Mouse (Mus musculus) heart, adult 2 months (tissue): ENCODE results near the gene Cmtm8. TPM values are rescaled to one million over a fixed set of nuclear protein-coding genes. Genes with fewer than 3 reads are reported as not detected.

Source experiments
- DNase-seq, 2 experiments: peaks; one replicate each; pipeline ENCODE4 v3.0.0; 2021
- H3K27ac ChIP-seq: fragments of 200-600 bp; 2 replicates; pipeline ENCODE4 v1.8.1; 2022
- H3K27me3 ChIP-seq: fragments of 200-500 bp; 2 replicates; pipeline ENCODE4 v1.6.1; 2012; ENCODE audit warnings: mild to moderate bottlenecking, low read length, inconsistent platforms, mixed read lengths; ENCODE audit not compliant: control insufficient read depth, insufficient read depth
- H3K36me3 ChIP-seq: fragments of 200-500 bp; 2 replicates; pipeline ENCODE4 v1.6.1; 2012; ENCODE audit warnings: low read length, inconsistent platforms; ENCODE audit not compliant: control insufficient read depth, insufficient read depth
- H3K4me1 ChIP-seq: fragments of 200-500 bp; 2 replicates; pipeline ENCODE4 v1.6.1; 2011; ENCODE audit warnings: low read length; ENCODE audit not compliant: control insufficient read depth, insufficient read depth
- H3K4me3 ChIP-seq: fragments of 200-600 bp; 2 replicates; pipeline ENCODE4 v1.8.1; 2022
- H3K79me2 ChIP-seq: fragments of 200-500 bp; replicated peaks from 2 replicates; pipeline ENCODE4 v1.6.1; 2012; ENCODE audit warnings: mild to moderate bottlenecking, inconsistent platforms, low read length, moderate library complexity, mixed read lengths; ENCODE audit not compliant: control insufficient read depth, insufficient read depth
- H3K9ac ChIP-seq: fragments of 200-500 bp; 2 replicates; pipeline ENCODE4 v1.6.1; 2012; ENCODE audit warnings: low read depth, mild to moderate bottlenecking, control low read depth, inconsistent platforms, low read length, mixed read lengths
- CTCF ChIP-seq: fragments of 200-600 bp; IDR thresholded peaks from 2 replicates; pipeline ENCODE4 v1.8.1; 2022; ENCODE audit warnings: antibody characterized with exemption, mild to moderate bottlenecking, moderate library complexity
- EP300 ChIP-seq: fragments of 200-500 bp; IDR thresholded peaks from 2 replicates; pipeline ENCODE4 v1.6.1; 2011; ENCODE audit warnings: low read depth, low read length, control low read depth; ENCODE audit not compliant: insufficient read depth
- POLR2A ChIP-seq: fragments of 200-500 bp; IDR thresholded peaks from 2 replicates; pipeline ENCODE4 v1.6.1; 2011; ENCODE audit warnings: mild to moderate bottlenecking, low read depth, low read length, control low read depth; ENCODE audit not compliant: insufficient read depth
- WGBS: fragments of 180-500 bp; shearing (Covaris S2); methylation state at CpG from one replicate; pipeline ENCODE4 v1.1.7; 2018; 5-methylcytosine and 5-hydroxymethylcytosine counted together
- intact Hi-C: fragments of 180-260 bp; cut with DNase I; formaldehyde crosslinking; loops from one replicate; pipeline ENCODE4 v1.15.1; 2025
- polyA plus RNA-seq: library from polyadenylated mRNA; depleted of rRNA; stranded (reverse); fragments of >200 nt; gene quantifications from 2 replicates; pipeline ENCODE4 v1.2.3, GENCODE M21; 2012
- total RNA-seq, 2 experiments: library from RNA; stranded (reverse); gene quantifications; 2 replicates each; pipeline ENCODE4 v1.2.3; 2021

Cmtm8 gene
- total and polyA plus RNA-seq, 3 experiments, result 11.5 to 28.7 (median 11.9) TPM

DNA sequence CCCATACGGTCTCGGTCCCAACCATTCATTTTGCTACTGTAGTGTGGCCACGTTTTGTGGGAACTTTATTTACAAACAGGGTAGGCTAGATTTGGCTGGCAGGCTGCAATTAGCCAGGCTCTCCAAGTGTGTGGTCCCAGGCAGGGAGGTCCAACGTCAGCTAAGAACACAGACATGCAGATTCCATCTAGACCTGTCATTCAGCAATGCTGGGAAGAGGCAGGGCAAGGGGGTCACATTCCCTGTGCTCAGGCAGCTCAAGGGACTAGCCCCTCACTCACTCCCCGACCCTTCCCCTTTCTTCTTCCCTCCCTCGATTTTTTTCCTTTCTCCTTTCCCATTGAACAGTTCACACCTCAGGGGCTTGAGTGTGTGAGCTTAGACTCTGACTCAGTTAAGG is 45.1 kb downstream of the Cmtm8 start:
- H3K27ac ChIP-seq, result no peak overlapping the region
- H3K27me3 ChIP-seq, result no peaks in the 10 kb centered on the region
- intact Hi-C loops, result loop anchor here (1.0 to 5.0 kb wide), 4 partner anchors 88 to 288 kb away; no protein-coding TSS in a partner anchor
- peaks cover 3% of the 10 kb centered on the region for H3K4me1 ChIP-seq
- no peak for DNase-seq
- TF ChIP-seq CTCF (no peak), EP300 (no peak), POLR2A (no peak)
- 76% methylated on average over 6 of the region's 6 CpGs for WGBS
- H3K36me3 ChIP-seq, result no peaks in the 10 kb centered on the region
- no peak overlapping the region for H3K9ac ChIP-seq
- no peak overlapping the region for H3K4me3 ChIP-seq
- no peaks in the 10 kb centered on the region for H3K79me2 ChIP-seq

- intact Hi-C loops, result loop anchor here (1.0 to 5.0 kb wide), 5 partner anchors 18 to 290 kb away; no protein-coding TSS in a partner anchor
Measured at GRCm38 (mm10) chr9:114797329-114798004, 46.5 kb downstream of the Cmtm8 start.

GRCm38 (mm10) chr9:114796473-114797050 is 47.4 kb downstream of the Cmtm8 start:
- no peak overlapping the region for H3K4me3 ChIP-seq
- no peaks in the 10 kb centered on the region for H3K36me3 ChIP-seq
- H3K27me3 ChIP-seq, result no peaks in the 10 kb centered on the region
- no peak for TF ChIP-seq POLR2A
- no peak for TF ChIP-seq CTCF
- TF ChIP-seq EP300, result no peak
- no peak overlapping the region for H3K9ac ChIP-seq
- 47% methylated on average over 11 of the region's 11 CpGs for WGBS
- H3K4me1 ChIP-seq, result peaks cover 1% of the 10 kb centered on the region; the same call in 1 of the 2 replicates
- no peak for DNase-seq
- intact Hi-C loops, result loop anchor here (1.0 to 5.0 kb wide), 3 partner anchors 19 to 291 kb away; no protein-coding TSS in a partner anchor
- no peak overlapping the region for H3K27ac ChIP-seq
- no peaks in the 10 kb centered on the region for H3K79me2 ChIP-seq

More at GRCm38 (mm10) chr9:114797329-114798004, 46.5 kb downstream of the Cmtm8 start:
- Histone ChIP-seq H3K27me3 (no peaks in the 10 kb centered on the region), H3K27ac (no peak overlapping the region), H3K4me3 (no peak overlapping the region), H3K36me3 (no peaks in the 10 kb centered on the region), H3K9ac (no peak overlapping the region), H3K4me1 (peaks cover 3% of the 10 kb centered on the region), H3K79me2 (no peaks in the 10 kb centered on the region)
- DNase-seq, result peak; percentile 84
- 54% methylated on average over 11 of the region's 11 CpGs for WGBS
- TF ChIP-seq POLR2A (no peak), CTCF (no peak), EP300 (peak; percentile 93)

- Histone ChIP-seq H3K36me3 (no peaks in the 10 kb centered on the region), H3K9ac (no peak overlapping the region), H3K79me2 (no peaks in the 10 kb centered on the region), H3K27me3 (no peaks in the 10 kb centered on the region), H3K27ac (no peak overlapping the region), H3K4me3 (no peak overlapping the region), H3K4me1 (peaks cover 1% of the 10 kb centered on the region; the same call in 1 of the 2 replicates)
- intact Hi-C loops, result no loop called here
- DNase-seq, result no peak
- TF ChIP-seq CTCF (no peak), EP300 (no peak), POLR2A (no peak)
- 75% methylated on average over 4 of the region's 4 CpGs for WGBS
Measured at GRCm38 (mm10) chr9:114794491-114794890, 49.5 kb downstream of the Cmtm8 start.

DNA sequence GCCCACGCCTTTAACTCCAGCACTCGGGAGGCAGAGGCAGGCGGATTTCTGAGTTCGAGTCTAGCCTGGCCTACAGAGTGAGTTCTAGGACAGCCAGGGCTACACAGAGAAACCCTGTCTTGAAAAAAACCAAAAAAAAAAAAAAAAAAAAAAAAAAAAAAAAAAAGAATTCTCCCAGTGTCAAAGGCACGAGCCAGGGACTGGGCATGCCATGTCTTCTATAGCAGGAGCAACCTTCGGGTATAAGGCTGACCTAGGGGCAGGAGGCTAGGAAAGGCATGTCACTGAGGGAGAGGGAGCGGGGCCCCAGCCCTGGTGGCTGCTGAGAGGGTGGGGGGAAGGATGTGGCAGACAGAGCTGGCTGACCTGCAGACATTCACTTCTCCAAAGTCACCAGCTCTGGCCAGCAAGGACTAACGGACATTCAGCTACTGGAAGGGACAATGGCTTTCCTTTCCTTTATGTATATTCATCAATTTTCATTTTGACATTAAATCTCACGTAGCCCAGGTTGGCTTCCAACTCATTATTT is 50.1 kb downstream of the Cmtm8 start:
- no peak overlapping the region for H3K4me3 ChIP-seq
- peaks cover 1% of the 10 kb centered on the region; the same call in 1 of the 2 replicates for H3K4me1 ChIP-seq
- no peaks in the 10 kb centered on the region for H3K79me2 ChIP-seq
- no peaks in the 10 kb centered on the region for H3K36me3 ChIP-seq
- H3K27me3 ChIP-seq, result no peaks in the 10 kb centered on the region
- no peak overlapping the region for H3K9ac ChIP-seq
- whole genome bisulfite sequencing, result 91% methylated on average over 9 of the region's 9 CpGs
- TF ChIP-seq EP300 (no peak), CTCF (no peak), POLR2A (no peak)
- DNase-seq, result no peak
- intact Hi-C loops, result no loop called here
- no peak overlapping the region for H3K27ac ChIP-seq

GRCm38 (mm10) chr9:114789989-114790388 is 54.0 kb downstream of the Cmtm8 start:
- H3K27ac ChIP-seq, result no peak overlapping the region
- no peak overlapping the region for H3K9ac ChIP-seq
- no peaks in the 10 kb centered on the region for H3K27me3 ChIP-seq
- 80% methylated on average over 8 of the region's 8 CpGs for WGBS
- DNase-seq, result no peak
- TF ChIP-seq EP300, result no peak
- TF ChIP-seq POLR2A, result no peak
- no peaks in the 10 kb centered on the region for H3K4me1 ChIP-seq
- no peaks in the 10 kb centered on the region for H3K79me2 ChIP-seq
- no peak overlapping the region for H3K4me3 ChIP-seq
- no peaks in the 10 kb centered on the region for H3K36me3 ChIP-seq
- intact Hi-C loops, result no loop called here
